Mouse (Mus musculus): ENCODE measurements around the gene Wdr26. TPM values are rescaled to one million over a fixed set of nuclear protein-coding genes. Genes with fewer than 3 reads are reported as not detected.

Gene Wdr26
- polyA plus RNA-seq, 1 experiment from 2014 or later: 47.2 TPM

GRCm38 (mm10) chr1:181232307-181233027 lies 20.7 kb upstream of the Wdr26 start:
- Histone ChIP-seq H3K4me2 (replicated peaks) (no peak overlapping the region), H3K27ac (no peak overlapping the region), H3K9ac (replicated peaks) (no peak overlapping the region), H3K9me3 (no peaks in the 10 kb centered on the region), H3K4me3 (replicated peaks) (no peak overlapping the region), H3K4me1 (replicated peaks) (peaks cover 13% of the 10 kb centered on the region), H3K27me3 (0 out of 2 replicates have a peak, but pooled peaks cover 2% of the 10 kb centered on the region), H3K36me3 (no peaks in the 10 kb centered on the region)
- WGBS: 25% methylated on average over 8 of the region's 8 CpGs
- peak; percentile 35; the same call in 1 of the 2 replicates for ATAC-seq

GRCm38 (mm10) chr1:181231821-181232220 lies 20.0 kb upstream of the Wdr26 start:
- no peak overlapping the region for H3K4me2 ChIP-seq (replicated peaks)
- no peaks in the 10 kb centered on the region for H3K9me3 ChIP-seq
- H3K9ac ChIP-seq (replicated peaks): no peak overlapping the region
- WGBS: 81% methylated on average over 9 of the region's 9 CpGs
- peak; percentile 18; the same call in 1 of the 2 replicates for ATAC-seq
- 0 out of 2 replicates have a peak, but pooled peaks cover 2% of the 10 kb centered on the region for H3K27me3 ChIP-seq
- H3K36me3 ChIP-seq: no peaks in the 10 kb centered on the region
- no peak overlapping the region for H3K4me3 ChIP-seq (replicated peaks)
- peaks cover 13% of the 10 kb centered on the region for H3K4me1 ChIP-seq (replicated peaks)
- no peak overlapping the region for H3K27ac ChIP-seq

GRCm38 (mm10) chr1:181231262-181231661 lies 19.5 kb upstream of the Wdr26 start:
- 0 out of 2 replicates have a peak, but pooled peaks cover 2% of the 10 kb centered on the region for H3K27me3 ChIP-seq
- H3K9ac ChIP-seq (replicated peaks): no peak overlapping the region
- peaks cover 13% of the 10 kb centered on the region for H3K4me1 ChIP-seq (replicated peaks)
- H3K4me3 ChIP-seq (replicated peaks): no peak overlapping the region
- WGBS: 30% methylated on average over 7 of the region's 7 CpGs
- no peaks in the 10 kb centered on the region for H3K9me3 ChIP-seq
- no peaks in the 10 kb centered on the region for H3K36me3 ChIP-seq
- no peak overlapping the region for H3K4me2 ChIP-seq (replicated peaks)
- ATAC-seq: peak; percentile 72
- H3K27ac ChIP-seq: peak overlapping the region; percentile 35; the same call in 1 of the 2 replicates

- Histone ChIP-seq H3K4me1 (replicated peaks) (peaks cover 13% of the 10 kb centered on the region), H3K9me3 (no peaks in the 10 kb centered on the region), H3K27me3 (0 out of 2 replicates have a peak, but pooled peaks cover 2% of the 10 kb centered on the region), H3K4me3 (replicated peaks) (no peak overlapping the region), H3K4me2 (replicated peaks) (no peak overlapping the region), H3K27ac (0 out of 2 replicates have a peak overlapping the region, but pooled peaks have one; percentile 35), H3K36me3 (no peaks in the 10 kb centered on the region), H3K9ac (replicated peaks) (no peak overlapping the region)
- peak; percentile 32; the same call in 1 of the 2 replicates for ATAC-seq
- 46% methylated on average over 10 of the region's 10 CpGs for WGBS
Observed at GRCm38 (mm10) chr1:181230731-181231148, 18.9 kb upstream of the Wdr26 start.

GRCm38 (mm10) chr1:181229046-181229445 lies 17.2 kb upstream of the Wdr26 start:
- 89% methylated on average over 5 of the region's 5 CpGs for WGBS
- 0 out of 2 replicates have a peak, but pooled peaks cover 2% of the 10 kb centered on the region for H3K27me3 ChIP-seq

GRCm38 (mm10) chr1:181228591-181228990 lies 16.8 kb upstream of the Wdr26 start:
- no peak overlapping the region for H3K4me2 ChIP-seq (replicated peaks)
- peaks cover 13% of the 10 kb centered on the region for H3K4me1 ChIP-seq (replicated peaks)
- no peaks in the 10 kb centered on the region for H3K36me3 ChIP-seq
- no peak overlapping the region for H3K4me3 ChIP-seq (replicated peaks)
- no peak overlapping the region for H3K27ac ChIP-seq
- WGBS: 64% methylated on average over 5 of the region's 5 CpGs
- H3K9ac ChIP-seq (replicated peaks): no peak overlapping the region
- H3K27me3 ChIP-seq: 0 out of 2 replicates have a peak, but pooled peaks cover 2% of the 10 kb centered on the region
- no peaks in the 10 kb centered on the region for H3K9me3 ChIP-seq
- no peak for ATAC-seq

More at GRCm38 (mm10) chr1:181229046-181229445, 17.2 kb upstream of the Wdr26 start:
- Histone ChIP-seq H3K36me3 (no peaks in the 10 kb centered on the region), H3K9ac (replicated peaks) (no peak overlapping the region), H3K4me1 (replicated peaks) (peaks cover 13% of the 10 kb centered on the region), H3K27ac (no peak overlapping the region), H3K4me2 (replicated peaks) (no peak overlapping the region), H3K4me3 (replicated peaks) (no peak overlapping the region), H3K9me3 (no peaks in the 10 kb centered on the region)
- ATAC-seq: no peak

GRCm38 (mm10) chr1:181227804-181228203 lies 16.0 kb upstream of the Wdr26 start:
- H3K9ac ChIP-seq (replicated peaks): no peak overlapping the region
- no peak overlapping the region for H3K27ac ChIP-seq
- H3K4me1 ChIP-seq (replicated peaks): peaks cover 13% of the 10 kb centered on the region
- no peak overlapping the region for H3K4me3 ChIP-seq (replicated peaks)
- 79% methylated on average over 11 of the region's 11 CpGs for WGBS
- H3K9me3 ChIP-seq: no peaks in the 10 kb centered on the region
- H3K36me3 ChIP-seq: no peaks in the 10 kb centered on the region
- ATAC-seq: no peak
- H3K27me3 ChIP-seq: 0 out of 2 replicates have a peak, but pooled peaks cover 2% of the 10 kb centered on the region
- no peak overlapping the region for H3K4me2 ChIP-seq (replicated peaks)

GRCm38 (mm10) chr1:181226850-181227249 lies 15.0 kb upstream of the Wdr26 start:
- no peaks in the 10 kb centered on the region for H3K36me3 ChIP-seq
- H3K4me2 ChIP-seq (replicated peaks): no peak overlapping the region
- peaks cover 13% of the 10 kb centered on the region for H3K4me1 ChIP-seq (replicated peaks)
- H3K9me3 ChIP-seq: no peaks in the 10 kb centered on the region
- no peak for ATAC-seq
- no peak overlapping the region for H3K9ac ChIP-seq (replicated peaks)
- 0 out of 2 replicates have a peak, but pooled peaks cover 2% of the 10 kb centered on the region for H3K27me3 ChIP-seq
- no peak overlapping the region for H3K27ac ChIP-seq
- WGBS: 84% methylated on average over 11 of the region's 11 CpGs
- H3K4me3 ChIP-seq (replicated peaks): no peak overlapping the region

- Histone ChIP-seq H3K4me2 (replicated peaks) (no peak overlapping the region), H3K27me3 (no peaks in the 10 kb centered on the region), H3K27ac (no peak overlapping the region), H3K4me3 (replicated peaks) (no peak overlapping the region), H3K4me1 (replicated peaks) (peaks cover 1% of the 10 kb centered on the region; the same call in 1 of the 2 replicates), H3K9me3 (no peaks in the 10 kb centered on the region), H3K36me3 (no peaks in the 10 kb centered on the region), H3K9ac (replicated peaks) (no peak overlapping the region)
- 82% methylated on average over 5 of the region's 5 CpGs for WGBS
- ATAC-seq: no peak
Observed at GRCm38 (mm10) chr1:181225281-181225680, 13.5 kb upstream of the Wdr26 start.

- Histone ChIP-seq H3K4me3 (replicated peaks) (no peak overlapping the region), H3K4me1 (replicated peaks) (no peaks in the 10 kb centered on the region), H3K27me3 (no peaks in the 10 kb centered on the region), H3K4me2 (replicated peaks) (no peak overlapping the region), H3K9me3 (no peaks in the 10 kb centered on the region), H3K27ac (no peak overlapping the region), H3K9ac (replicated peaks) (no peak overlapping the region), H3K36me3 (no peaks in the 10 kb centered on the region)
- no peak for ATAC-seq
- WGBS: 44% methylated on average over 1 of the region's 1 CpGs
Observed at GRCm38 (mm10) chr1:181222041-181222440, 10.2 kb upstream of the Wdr26 start.

GRCm38 (mm10) chr1:181216315-181216714 lies 4.5 kb upstream of the Wdr26 start:
- Histone ChIP-seq H3K4me1 (replicated peaks) (peaks cover 9% of the 10 kb centered on the region), H3K27me3 (no peaks in the 10 kb centered on the region), H3K9me3 (no peaks in the 10 kb centered on the region), H3K9ac (replicated peaks) (no peak overlapping the region), H3K4me2 (replicated peaks) (no peak overlapping the region), H3K4me3 (replicated peaks) (no peak overlapping the region), H3K36me3 (no peaks in the 10 kb centered on the region), H3K27ac (no peak overlapping the region)
- ATAC-seq: no peak
- 63% methylated on average over 4 of the region's 4 CpGs for WGBS

GRCm38 (mm10) chr1:181214296-181215035 lies 2.7 kb upstream of the Wdr26 start:
- ATAC-seq: no peak
- Histone ChIP-seq H3K27ac (no peak overlapping the region), H3K4me3 (replicated peaks) (no peak overlapping the region), H3K27me3 (no peaks in the 10 kb centered on the region), H3K9ac (replicated peaks) (no peak overlapping the region), H3K9me3 (no peaks in the 10 kb centered on the region), H3K4me1 (replicated peaks) (peaks cover 20% of the 10 kb centered on the region), H3K36me3 (no peaks in the 10 kb centered on the region), H3K4me2 (replicated peaks) (no peak overlapping the region)
- 85% methylated on average over 8 of the region's 8 CpGs for WGBS

Measured in midbrain, embryonic 13.5 days (tissue).